1 mouse cellular context compared by ENCODE assay signal in the genomic region with DNA sequence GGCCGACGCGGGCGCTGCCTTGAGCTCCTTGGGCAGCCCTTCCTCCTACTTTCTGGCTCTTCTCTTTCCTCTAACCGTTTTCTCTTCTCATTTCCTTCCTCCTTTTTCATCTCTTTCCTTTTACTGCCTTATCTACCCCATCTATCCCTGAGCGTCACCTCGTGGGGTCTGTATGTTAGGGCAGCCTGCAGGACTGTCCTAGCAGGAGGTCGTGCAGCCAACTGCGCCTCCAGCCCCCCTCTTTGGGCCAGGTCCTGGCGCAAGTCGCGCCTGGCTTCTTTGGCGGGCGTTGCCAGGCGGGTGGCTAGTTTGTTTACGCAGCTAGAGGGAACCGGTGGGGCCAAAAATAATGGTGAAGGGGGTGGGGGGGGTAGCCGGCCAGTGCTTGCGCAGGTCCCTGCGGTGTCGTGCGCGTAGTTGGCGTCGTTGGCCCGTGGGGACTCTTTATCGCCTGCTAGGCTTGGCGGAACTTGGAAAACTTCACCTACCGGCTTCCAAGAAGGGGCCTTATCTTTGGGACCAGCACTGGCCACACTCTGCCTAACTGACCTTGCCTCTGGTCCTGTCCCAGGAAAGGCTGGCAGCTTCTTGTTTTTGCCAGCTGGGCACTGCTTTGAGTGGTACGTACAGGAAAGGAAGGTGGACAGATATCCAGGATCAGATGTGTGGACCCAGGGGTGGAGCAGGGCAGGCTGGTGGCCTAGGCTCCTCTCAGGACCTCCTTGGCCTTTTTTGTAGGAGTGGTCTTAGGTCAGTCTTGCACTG.
A peak's percentile ranks its signal among the peaks of the same experiment; 100 is the strongest.
TF ChIP-seq lines count a peak whose summit lies in the region.

No protein-coding gene starts in this region.

TF ChIP-seq in MEL, 35 proteins besides CTCF, POLR2A, EP300 and RAD21:
- no peak for TF ChIP-seq ELF1 (IDR thresholded peaks at IDR 0.05; ENCODE audit: low read depth, low read length)
- TF ChIP-seq MYB (IDR thresholded peaks at IDR 0.05; ENCODE audit: low read depth, low read length): no peak
- TF ChIP-seq KAT2A (conservative IDR thresholded peaks at IDR 0.05; ENCODE audit: low read depth, low read length): no peak
- no peak for TF ChIP-seq GABPA (IDR thresholded peaks at IDR 0.05; ENCODE audit: low read depth, low read length)
- peak; percentile 56 for TF ChIP-seq NELFE (IDR thresholded peaks at IDR 0.05; ENCODE audit: low read depth, low read length)
- no peak for TF ChIP-seq CHD2 (IDR thresholded peaks at IDR 0.05; ENCODE audit: low read length)
- TF ChIP-seq SMC3 (IDR thresholded peaks at IDR 0.05; ENCODE audit: low read depth, low read length): no peak
- TF ChIP-seq ZC3H11A (IDR thresholded peaks at IDR 0.05; ENCODE audit: low read depth, low read length): no peak
- peak; percentile 57 for TF ChIP-seq TCF12 (IDR thresholded peaks at IDR 0.05; ENCODE audit: low read depth, low read length)
- no peak for TF ChIP-seq MEF2A (IDR thresholded peaks at IDR 0.05; ENCODE audit: extremely low read depth, insufficient replicate concordance, low read depth, low read length, poor library complexity, severe bottlenecking)
- no peak for TF ChIP-seq MAZ (IDR thresholded peaks at IDR 0.05; ENCODE audit: low read depth, low read length)
- TF ChIP-seq UBTF (IDR thresholded peaks at IDR 0.05; ENCODE audit: borderline replicate concordance, insufficient read depth, low read depth, low read length): no peak
- TF ChIP-seq USF2 (IDR thresholded peaks at IDR 0.05; ENCODE audit: borderline replicate concordance in 1 of 2, insufficient read depth in 1 of 2, low read depth in 1 of 2, low read length in 2 of 2): no peak
- peak; percentile 70 for TF ChIP-seq MXI1 (IDR thresholded peaks at IDR 0.05; ENCODE audit: low read depth, low read length)
- peak; percentile 58; the same call in 1 of the 2 replicates for TF ChIP-seq NRF1 (IDR thresholded peaks at IDR 0.05; ENCODE audit: insufficient read depth, low read depth, low read length, poor library complexity, severe bottlenecking)
- peak; percentile 82 for TF ChIP-seq CHD1 (IDR thresholded peaks at IDR 0.05; ENCODE audit: low read depth, low read length)
- no peak for TF ChIP-seq POLR2AphosphoS5 (IDR thresholded peaks at IDR 0.05; ENCODE audit: borderline replicate concordance, low read depth, low read length)
- no peak for TF ChIP-seq MAFK (IDR thresholded peaks at IDR 0.05; ENCODE audit: borderline replicate concordance, low read depth, low read length)
- TF ChIP-seq ETS1 (IDR thresholded peaks at IDR 0.05; ENCODE audit: low read depth, low read length): peak; percentile 29; the same call in 1 of the 2 replicates
- no peak for TF ChIP-seq BHLHE40 (IDR thresholded peaks at IDR 0.05; ENCODE audit: borderline replicate concordance, low read depth, low read length)
- TF ChIP-seq TBP (IDR thresholded peaks at IDR 0.05; ENCODE audit: low read depth, low read length): peak; percentile 66
- no peak for TF ChIP-seq MYC (IDR thresholded peaks at IDR 0.05; ENCODE audit: low read depth, low read length)
- no peak for TF ChIP-seq POLR2AphosphoS2 (IDR thresholded peaks at IDR 0.05; ENCODE audit: low read length)
- no peak for TF ChIP-seq RCOR1 (IDR thresholded peaks at IDR 0.05; ENCODE audit: low read depth, low read length)
- TF ChIP-seq MAX (IDR thresholded peaks at IDR 0.05; ENCODE audit: low read length): 0 out of 2 replicates have a peak, but pooled peaks have one; percentile 34
- peak; percentile 47; the same call in 1 of the 2 replicates for TF ChIP-seq HCFC1 (IDR thresholded peaks at IDR 0.05; ENCODE audit: low read depth, low read length)
- peak; percentile 60; the same call in 1 of the 2 replicates for TF ChIP-seq GATA1 (IDR thresholded peaks at IDR 0.05; ENCODE audit: low read depth, low read length)
- TF ChIP-seq USF1 (IDR thresholded peaks at IDR 0.05; ENCODE audit: low read depth, low read length): no peak
- TF ChIP-seq JUND (IDR thresholded peaks at IDR 0.05; ENCODE audit: low read depth, low read length): no peak
- TF ChIP-seq ZKSCAN1 (IDR thresholded peaks at IDR 0.05; ENCODE audit: low read depth, low read length): no peak
- TF ChIP-seq E2F4 (IDR thresholded peaks at IDR 0.05; ENCODE audit: borderline replicate concordance, low read depth, low read length): no peak
- TF ChIP-seq TAL1 (IDR thresholded peaks at IDR 0.05; ENCODE audit: low read length): peak; percentile 85
- no peak for TF ChIP-seq ZMIZ1 (IDR thresholded peaks at IDR 0.05; ENCODE audit: low read depth, low read length)
- no peak for TF ChIP-seq ZNF384 (IDR thresholded peaks at IDR 0.05; ENCODE audit: low read depth, low read length)
- TF ChIP-seq SIN3A (IDR thresholded peaks at IDR 0.05; ENCODE audit: low read length): peak; percentile 75
